8 mouse cellular contexts compared by ENCODE assay signal in the genomic region with DNA sequence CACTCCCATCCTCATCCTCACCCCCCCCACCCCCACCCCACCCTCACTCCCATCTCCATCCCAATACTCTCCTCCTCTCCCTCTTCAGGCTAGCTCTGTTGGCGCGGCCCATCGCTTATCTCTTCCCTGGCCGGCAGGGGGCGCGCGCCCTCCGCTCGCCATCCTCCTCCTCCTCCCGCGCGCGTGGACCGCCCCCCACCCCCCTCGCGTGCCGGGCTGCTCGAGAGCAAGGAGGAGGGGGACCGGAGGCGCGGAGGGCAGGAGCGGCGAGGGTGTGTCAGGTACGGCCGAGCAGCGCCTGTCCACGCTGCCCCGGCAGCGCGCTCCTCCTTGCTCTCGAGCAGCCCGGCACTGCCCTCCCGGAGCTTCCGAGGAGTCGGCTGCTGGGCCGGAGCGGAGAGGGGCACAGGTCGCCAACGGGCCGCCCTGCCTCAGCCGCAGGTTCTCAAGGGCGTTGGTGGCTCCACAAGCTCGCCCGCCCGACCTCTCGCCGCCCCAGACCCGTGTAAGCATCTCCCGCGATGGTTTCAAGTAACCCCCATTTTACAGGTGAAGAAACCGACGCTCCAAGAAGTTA. TPM values are rescaled to one million over a fixed set of nuclear protein-coding genes. Genes with fewer than 3 reads are reported as not detected.
A peak's percentile ranks its signal among the peaks of the same experiment; 100 is the strongest.
DNase-seq lines count a peak whose midpoint lies in the region; ATAC-seq and TF ChIP-seq lines count a peak whose summit lies in the region.

No protein-coding gene starts in this region.

- H3K4me3 ChIP-seq in heart, embryonic 13.5 days = peak overlapping the region; percentile 61
- peak overlapping the region; percentile 57 for H3K4me3 ChIP-seq in kidney, embryonic 16.5 days (ENCODE audit: low read length)
- peak overlapping the region; percentile 59 for H3K4me3 ChIP-seq in liver, embryonic 15.5 days (replicated peaks)
- H3K4me3 ChIP-seq in neural tube, embryonic 11.5 days (ENCODE audit: low read depth, low read length) = peak overlapping the region; percentile 57
- H3K4me3 ChIP-seq in stomach, embryonic 14.5 days (ENCODE audit: low read depth, low read length) = peak overlapping the region; percentile 41

- peak; percentile 74; the same call in 1 of the 2 replicates for ATAC-seq in erythroblast, adult 5-6 weeks (replicated peaks; ENCODE audit: low FRiP score, poor library complexity, severe bottlenecking)
- peak; percentile 63 for ATAC-seq in heart, embryonic 13.5 days (ENCODE audit: extremely low read depth, insufficient number of reproducible peaks, low FRiP score, low TSS enrichment)
- ATAC-seq in kidney, embryonic 16.5 days (ENCODE audit: low FRiP score, low TSS enrichment) = peak; percentile 71
- peak; percentile 64 for ATAC-seq in liver, embryonic 15.5 days (ENCODE audit: insufficient read depth)
- ATAC-seq in neural tube, embryonic 11.5 days (ENCODE audit: insufficient read depth, low FRiP score, low TSS enrichment) = peak; percentile 64
- ATAC-seq in stomach, embryonic 14.5 days (ENCODE audit: insufficient number of reproducible peaks, insufficient read depth, low FRiP score, low read depth) = peak; percentile 66

- no peak for TF ChIP-seq POLR2A in brain, embryonic 14.5 days (IDR thresholded peaks at IDR 0.05; ENCODE audit: borderline replicate concordance, extremely low read depth, insufficient read depth, insufficient read length, poor library complexity, severe bottlenecking)

- H3K9me3 ChIP-seq in heart, embryonic 13.5 days = no peaks in the 10 kb centered on the region
- H3K9me3 ChIP-seq in kidney, embryonic 16.5 days (ENCODE audit: low read length) = no peaks in the 10 kb centered on the region
- H3K9me3 ChIP-seq in liver, embryonic 15.5 days (replicated peaks) = no peaks in the 10 kb centered on the region
- no peaks in the 10 kb centered on the region for H3K9me3 ChIP-seq in neural tube, embryonic 11.5 days (ENCODE audit: control insufficient read depth, low read length)
- no peaks in the 10 kb centered on the region for H3K9me3 ChIP-seq in stomach, embryonic 14.5 days (ENCODE audit: control insufficient read depth, low read depth, low read length)

- peak; percentile 87 for TF ChIP-seq CTCF in brain, embryonic 14.5 days (IDR thresholded peaks at IDR 0.05; ENCODE audit: borderline replicate concordance, extremely low read depth, insufficient read depth, insufficient read length)

- H3K27me3 ChIP-seq in heart, embryonic 13.5 days (replicated peaks) = no peaks in the 10 kb centered on the region
- H3K27me3 ChIP-seq in kidney, embryonic 16.5 days (ENCODE audit: insufficient read depth, low read length) = no peaks in the 10 kb centered on the region
- H3K27me3 ChIP-seq in liver, embryonic 15.5 days = peaks cover 4% of the 10 kb centered on the region
- H3K27me3 ChIP-seq in neural tube, embryonic 11.5 days (ENCODE audit: control insufficient read depth, insufficient read depth, low read length) = no peaks in the 10 kb centered on the region
- no peaks in the 10 kb centered on the region for H3K27me3 ChIP-seq in stomach, embryonic 14.5 days (ENCODE audit: control insufficient read depth, insufficient read depth, low read length)

- DNase-seq in CD4-positive, CD25-positive, alpha-beta regulatory T cell, adult 2 months (ENCODE audit: low read depth, low spot score) = peak; percentile 91
- DNase-seq in brain, embryonic 14.5 days (ENCODE audit: low read depth) = peak; percentile 84
- peak; percentile 87 for DNase-seq in neural tube, embryonic 11.5 days (ENCODE audit: low spot score)

- H3K36me3 ChIP-seq in heart, embryonic 13.5 days = no peaks in the 10 kb centered on the region
- H3K36me3 ChIP-seq in kidney, embryonic 16.5 days (ENCODE audit: insufficient read depth, low read length) = no peaks in the 10 kb centered on the region
- H3K36me3 ChIP-seq in liver, embryonic 15.5 days (replicated peaks) = no peaks in the 10 kb centered on the region
- no peaks in the 10 kb centered on the region for H3K36me3 ChIP-seq in neural tube, embryonic 11.5 days (ENCODE audit: control insufficient read depth, insufficient read depth, low read length)
- no peaks in the 10 kb centered on the region for H3K36me3 ChIP-seq in stomach, embryonic 14.5 days (ENCODE audit: control insufficient read depth, insufficient read depth, low read length)

- peak overlapping the region; percentile 80 for H3K9ac ChIP-seq in heart, embryonic 13.5 days
- H3K9ac ChIP-seq in kidney, embryonic 16.5 days (replicated peaks; ENCODE audit: low read length) = peak overlapping the region; percentile 76
- peak overlapping the region; percentile 27 for H3K9ac ChIP-seq in liver, embryonic 15.5 days
- peak overlapping the region; percentile 65 for H3K9ac ChIP-seq in neural tube, embryonic 11.5 days (ENCODE audit: low read length)
- H3K9ac ChIP-seq in stomach, embryonic 14.5 days (replicated peaks; ENCODE audit: low read depth, low read length) = no peak overlapping the region; the same call in 1 of the 2 replicates

- H3K4me2 ChIP-seq in heart, embryonic 13.5 days = peak overlapping the region; percentile 83
- peak overlapping the region; percentile 74 for H3K4me2 ChIP-seq in kidney, embryonic 16.5 days (replicated peaks; ENCODE audit: low read depth, low read length)
- peak overlapping the region; percentile 84 for H3K4me2 ChIP-seq in liver, embryonic 15.5 days
- peak overlapping the region; percentile 57 for H3K4me2 ChIP-seq in neural tube, embryonic 11.5 days (ENCODE audit: low read depth)
- peak overlapping the region; percentile 51 for H3K4me2 ChIP-seq in stomach, embryonic 14.5 days (replicated peaks; ENCODE audit: low read depth, low read length)

- H3K27ac ChIP-seq in heart, embryonic 13.5 days (replicated peaks) = no peak overlapping the region
- no peak overlapping the region for H3K27ac ChIP-seq in kidney, embryonic 16.5 days (ENCODE audit: low read length)
- H3K27ac ChIP-seq in liver, embryonic 15.5 days (replicated peaks) = no peak overlapping the region
- no peak overlapping the region for H3K27ac ChIP-seq in neural tube, embryonic 11.5 days (ENCODE audit: low read depth, low read length)
- no peak overlapping the region for H3K27ac ChIP-seq in stomach, embryonic 14.5 days (ENCODE audit: low read length)

- 6% methylated on average over 31 of the region's 52 CpGs for WGBS in heart, embryonic 13.5 days
- 6% methylated on average over 34 of the region's 52 CpGs for WGBS in kidney, embryonic 16.5 days
- 4% methylated on average over 46 of the region's 52 CpGs for WGBS in liver, embryonic 15.5 days (ENCODE audit: insufficient replicate concordance)
- 8% methylated on average over 36 of the region's 52 CpGs for WGBS in neural tube, embryonic 11.5 days
- 7% methylated on average over 47 of the region's 52 CpGs for WGBS in stomach, embryonic 14.5 days

- H3K4me1 ChIP-seq in heart, embryonic 13.5 days = peaks cover 21% of the 10 kb centered on the region
- H3K4me1 ChIP-seq in kidney, embryonic 16.5 days (ENCODE audit: insufficient read depth, low read length) = peaks cover 28% of the 10 kb centered on the region
- H3K4me1 ChIP-seq in liver, embryonic 15.5 days (replicated peaks) = peaks cover 27% of the 10 kb centered on the region
- peaks cover 5% of the 10 kb centered on the region; the same call in 1 of the 2 replicates for H3K4me1 ChIP-seq in neural tube, embryonic 11.5 days (ENCODE audit: control insufficient read depth, insufficient read depth, low read length)
- H3K4me1 ChIP-seq in stomach, embryonic 14.5 days (ENCODE audit: control insufficient read depth, insufficient read depth, low read length) = peaks cover 10% of the 10 kb centered on the region

RNA-seq across cellular contexts. Expression of gene Txnrd1, which starts 21.8 kb away (rescaled TPM):
- 105 and 115 TPM in 2 replicates for polyA plus RNA-seq in brain, embryonic 14.5 days (2012; rRNA removed)
- total RNA-seq in erythroblast, adult 5-6 weeks (2015; ENCODE audit: low replicate concordance) = 12.1 and 20.9 TPM in 2 replicates
- 18.0 and 25.3 TPM in 2 replicates for total RNA-seq in erythroblast, adult 5-6 weeks (2017; ENCODE audit: low replicate concordance)
- polyA plus RNA-seq in heart, embryonic 13.5 days (2015; fragmentation: Nextera tagmentation; extraction: Ambion mirVana) = 64.9 and 65.3 TPM in 2 replicates
- polyA plus RNA-seq in kidney, embryonic 16.5 days (2015; fragmentation: Nextera tagmentation; extraction: Ambion mirVana) = 112 and 113 TPM in 2 replicates
- 48.0 and 49.0 TPM in 2 replicates for polyA plus RNA-seq in liver, embryonic 15.5 days (2015; fragmentation: Nextera tagmentation; extraction: Ambion mirVana)
- polyA plus RNA-seq in neural tube, embryonic 11.5 days (2014; fragmentation: Nextera tagmentation; extraction: Ambion mirVana) = 191 and 203 TPM in 2 replicates
- polyA plus RNA-seq in stomach, embryonic 14.5 days (2014; fragmentation: Nextera tagmentation; extraction: Ambion mirVana) = 98.3 and 98.7 TPM in 2 replicates

RNA-seq across cellular contexts. Expression of gene Nfyb, which starts 48.0 kb away (rescaled TPM):
- 55.7 and 64.5 TPM in 2 replicates for polyA plus RNA-seq in brain, embryonic 14.5 days (2012; rRNA removed)
- 21.1 and 53.0 TPM in 2 replicates for total RNA-seq in erythroblast, adult 5-6 weeks (2015; ENCODE audit: low replicate concordance)
- total RNA-seq in erythroblast, adult 5-6 weeks (2017; ENCODE audit: low replicate concordance) = 48.8 and 52.9 TPM in 2 replicates
- 20.9 and 24.7 TPM in 2 replicates for polyA plus RNA-seq in heart, embryonic 13.5 days (2015; fragmentation: Nextera tagmentation; extraction: Ambion mirVana)
- 47.1 and 48.3 TPM in 2 replicates for polyA plus RNA-seq in kidney, embryonic 16.5 days (2015; fragmentation: Nextera tagmentation; extraction: Ambion mirVana)
- 33.1 and 33.2 TPM in 2 replicates for polyA plus RNA-seq in liver, embryonic 15.5 days (2015; fragmentation: Nextera tagmentation; extraction: Ambion mirVana)
- 73.9 and 74.9 TPM in 2 replicates for polyA plus RNA-seq in neural tube, embryonic 11.5 days (2014; fragmentation: Nextera tagmentation; extraction: Ambion mirVana)
- polyA plus RNA-seq in stomach, embryonic 14.5 days (2014; fragmentation: Nextera tagmentation; extraction: Ambion mirVana) = 44.6 and 48.7 TPM in 2 replicates

RNA-seq across cellular contexts. Expression of gene Eid3, which starts 54.5 kb away (rescaled TPM):
- polyA plus RNA-seq in brain, embryonic 14.5 days (2012; rRNA removed) = 0.57 and 1.2 TPM in 2 replicates
- total RNA-seq in erythroblast, adult 5-6 weeks (2015; ENCODE audit: low replicate concordance) = 1.3 TPM in 1 of 2 replicates, not detected in the other
- 1.4 and 5.2 TPM in 2 replicates for total RNA-seq in erythroblast, adult 5-6 weeks (2017; ENCODE audit: low replicate concordance)
- 0.22 and 0.36 TPM in 2 replicates for polyA plus RNA-seq in heart, embryonic 13.5 days (2015; fragmentation: Nextera tagmentation; extraction: Ambion mirVana)
- polyA plus RNA-seq in kidney, embryonic 16.5 days (2015; fragmentation: Nextera tagmentation; extraction: Ambion mirVana) = 0.16 and 0.40 TPM in 2 replicates
- 0.14 and 0.15 TPM in 2 replicates for polyA plus RNA-seq in liver, embryonic 15.5 days (2015; fragmentation: Nextera tagmentation; extraction: Ambion mirVana)
- polyA plus RNA-seq in neural tube, embryonic 11.5 days (2014; fragmentation: Nextera tagmentation; extraction: Ambion mirVana) = 0.43 and 0.64 TPM in 2 replicates
- 0.52 and 0.88 TPM in 2 replicates for polyA plus RNA-seq in stomach, embryonic 14.5 days (2014; fragmentation: Nextera tagmentation; extraction: Ambion mirVana)
